Mouse (Mus musculus): ENCODE data around the gene Ntn3. TPM values are rescaled to one million over a fixed set of nuclear protein-coding genes. Genes with fewer than 3 reads are reported as not detected.
A peak's percentile ranks its signal among the peaks of the same experiment; 100 is the strongest.

Gene Ntn3
- polyA plus RNA-seq, 1 experiment from 2014 or later = 5.9 TPM

DNA sequence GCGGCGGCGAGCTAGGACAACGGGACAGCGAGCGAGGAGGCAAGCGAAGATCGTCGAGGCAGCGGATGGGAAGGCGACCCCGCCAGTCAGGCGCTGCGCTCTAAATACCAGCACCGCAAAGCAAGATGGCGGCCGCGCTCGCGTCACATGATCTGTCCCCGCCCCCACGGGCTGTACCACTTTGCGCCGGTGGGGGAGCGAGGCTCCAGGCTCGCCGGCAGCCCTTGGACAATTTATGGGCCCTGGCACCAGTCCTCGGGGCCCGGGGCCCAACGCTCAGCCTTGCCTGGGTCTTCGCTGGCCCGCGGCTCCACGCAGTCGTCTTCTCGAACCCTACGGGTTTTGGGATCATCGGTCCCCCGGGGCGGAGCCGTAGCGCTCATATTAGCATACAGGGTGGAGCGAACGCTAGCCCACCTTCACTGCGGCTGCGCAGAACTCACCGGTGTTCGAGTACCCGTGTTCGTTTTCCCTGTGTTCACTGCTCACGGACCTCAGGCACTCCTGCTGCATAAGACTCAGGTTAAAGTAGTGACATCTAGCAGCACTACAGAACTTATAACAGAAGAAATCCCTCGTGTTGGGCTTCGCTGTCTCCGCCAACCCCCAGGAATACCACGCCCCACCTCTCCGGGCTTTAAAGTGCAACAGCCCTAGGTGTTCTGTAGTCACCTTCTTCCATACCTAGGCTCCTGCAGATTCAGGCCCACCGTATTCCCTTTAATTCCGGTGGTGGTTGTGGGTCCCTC, 39.8 kb downstream of the Ntn3 start, which contains the start of gene Atp6v0c:
Atp6v0c (minus strand) TSS at position 386 of the 749 bp plus-strand sequence.
- H3K36me3 ChIP-seq = peaks cover 27% of the 10 kb centered on the region
- peak within 1 kb of the TSS; percentile 96 for H3K9ac ChIP-seq
- peak; percentile 89 for ATAC-seq (ENCODE audit: low read depth)
- H3K9me3 ChIP-seq = no peaks in the 10 kb centered on the region
- peak within 1 kb of the TSS; percentile 91 for H3K4me2 ChIP-seq
- H3K4me3 ChIP-seq = peak within 1 kb of the TSS; percentile 96
- peaks cover 47% of the 10 kb centered on the region for H3K4me1 ChIP-seq (replicated peaks)
- peak within 1 kb of the TSS; percentile 99 for H3K27ac ChIP-seq (replicated peaks)
- H3K27me3 ChIP-seq = no peaks in the 10 kb centered on the region
- under 1% methylated on average over 58 of the region's 58 CpGs for WGBS

DNA sequence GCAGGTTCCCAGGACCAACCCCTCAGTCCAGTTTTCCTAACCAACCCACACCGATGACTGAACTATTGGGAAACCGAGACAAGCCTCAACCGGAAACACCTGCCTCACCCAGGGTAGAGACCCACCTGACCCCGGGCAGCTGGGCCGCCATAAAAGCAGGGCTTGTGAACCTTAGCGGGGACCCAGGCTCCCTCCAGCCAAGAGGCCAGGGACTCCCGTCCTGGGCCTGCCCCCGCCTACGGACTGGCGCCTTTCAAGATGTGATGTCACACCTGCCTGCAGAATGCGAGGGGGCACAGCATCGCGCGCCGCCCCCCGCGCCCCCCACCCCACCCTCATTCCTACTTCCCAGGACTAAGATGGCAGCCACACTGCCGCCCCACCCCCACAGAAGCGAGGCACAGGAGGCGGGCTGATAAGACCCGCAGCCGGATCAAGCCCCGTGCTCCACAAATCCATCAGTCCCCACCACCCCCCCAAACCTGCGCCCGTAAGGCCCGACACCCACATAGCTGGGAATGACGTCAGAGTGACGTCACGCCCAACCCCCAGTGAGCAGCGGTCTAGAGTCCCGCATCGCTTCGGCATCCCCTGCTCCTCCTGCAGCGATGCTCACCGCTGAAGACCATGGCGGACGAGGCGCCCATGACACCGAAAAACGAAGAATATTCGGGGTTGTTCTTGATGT, 40.6 kb downstream of the Ntn3 start:
- Histone ChIP-seq H3K4me1 (replicated peaks) (peaks cover 47% of the 10 kb centered on the region), H3K36me3 (peaks cover 27% of the 10 kb centered on the region), H3K27ac (replicated peaks) (peak overlapping the region; percentile 99), H3K4me3 (peak overlapping the region; percentile 96), H3K9ac (peak overlapping the region; percentile 96), H3K9me3 (no peaks in the 10 kb centered on the region), H3K4me2 (peak overlapping the region; percentile 91), H3K27me3 (no peaks in the 10 kb centered on the region)
- WGBS = under 1% methylated on average over 40 of the region's 41 CpGs
- peak; percentile 72 for ATAC-seq (ENCODE audit: low read depth)

DNA sequence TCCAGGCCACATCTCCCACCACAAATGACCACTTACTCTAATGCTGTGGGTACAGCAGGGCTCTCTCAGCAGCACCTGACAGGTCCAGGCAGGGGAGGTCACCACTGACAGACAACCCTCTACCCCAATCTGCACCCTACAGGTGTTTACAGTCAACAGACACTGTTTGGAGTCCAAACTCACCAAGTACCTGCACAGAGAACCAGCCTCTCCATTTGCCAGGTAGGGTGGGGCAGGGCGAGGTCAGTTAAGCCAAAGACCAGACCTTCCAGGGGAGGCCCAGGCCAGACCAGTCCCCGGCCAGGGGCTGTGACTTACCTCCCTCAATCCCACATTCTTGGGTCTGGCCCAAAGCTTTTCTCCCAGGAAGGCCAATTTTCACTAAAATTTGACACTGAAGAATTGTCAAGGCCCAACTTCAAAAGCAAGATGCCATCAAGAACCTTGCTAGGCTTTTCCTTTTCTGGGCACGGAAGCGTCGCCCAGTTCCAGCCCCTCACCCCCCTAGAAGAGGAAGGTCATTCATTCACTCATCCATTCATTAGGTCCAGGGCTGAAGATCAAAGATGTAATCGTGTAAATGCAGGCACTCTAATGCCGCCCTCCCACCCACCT, 41.3 kb downstream of the Ntn3 start:
- ATAC-seq (ENCODE audit: low read depth) = no peak
- peak overlapping the region; percentile 96 for H3K4me3 ChIP-seq
- no peaks in the 10 kb centered on the region for H3K9me3 ChIP-seq
- peaks cover 27% of the 10 kb centered on the region for H3K36me3 ChIP-seq
- H3K27me3 ChIP-seq = no peaks in the 10 kb centered on the region
- peak overlapping the region; percentile 96 for H3K9ac ChIP-seq
- WGBS = 57% methylated on average over 7 of the region's 7 CpGs
- peak overlapping the region; percentile 99 for H3K27ac ChIP-seq (replicated peaks)
- H3K4me2 ChIP-seq = peak overlapping the region; percentile 91
- peaks cover 48% of the 10 kb centered on the region for H3K4me1 ChIP-seq (replicated peaks)

DNA sequence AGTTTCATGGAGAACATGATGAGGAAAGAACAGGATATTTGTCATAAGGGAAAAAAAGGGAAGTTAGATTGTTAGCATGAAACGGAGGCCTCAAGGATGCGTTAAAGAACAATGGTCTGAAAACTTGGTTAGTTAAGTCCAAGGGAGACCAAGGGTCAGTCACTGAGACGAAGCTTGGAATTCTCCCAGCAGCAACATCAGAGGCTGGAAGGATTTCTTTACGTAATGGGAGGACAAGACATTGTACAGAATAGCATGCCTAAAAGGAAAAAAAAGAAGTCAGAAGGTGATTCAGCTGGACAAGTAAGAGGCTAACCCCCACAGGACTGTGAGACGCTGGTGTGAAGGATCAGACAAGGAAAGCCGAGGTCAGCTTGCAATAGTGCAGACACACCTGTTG, 42.2 kb downstream of the Ntn3 start:
- Histone ChIP-seq H3K27ac (replicated peaks) (no peak overlapping the region), H3K9ac (peak overlapping the region; percentile 96; the same call in 1 of the 2 replicates), H3K9me3 (no peaks in the 10 kb centered on the region), H3K4me1 (replicated peaks) (peaks cover 57% of the 10 kb centered on the region), H3K4me2 (peak overlapping the region; percentile 91), H3K36me3 (peaks cover 27% of the 10 kb centered on the region), H3K27me3 (no peaks in the 10 kb centered on the region), H3K4me3 (peak overlapping the region; percentile 96)
- no peak for ATAC-seq (ENCODE audit: low read depth)
- WGBS = 90% methylated on average over 6 of the region's 6 CpGs

DNA sequence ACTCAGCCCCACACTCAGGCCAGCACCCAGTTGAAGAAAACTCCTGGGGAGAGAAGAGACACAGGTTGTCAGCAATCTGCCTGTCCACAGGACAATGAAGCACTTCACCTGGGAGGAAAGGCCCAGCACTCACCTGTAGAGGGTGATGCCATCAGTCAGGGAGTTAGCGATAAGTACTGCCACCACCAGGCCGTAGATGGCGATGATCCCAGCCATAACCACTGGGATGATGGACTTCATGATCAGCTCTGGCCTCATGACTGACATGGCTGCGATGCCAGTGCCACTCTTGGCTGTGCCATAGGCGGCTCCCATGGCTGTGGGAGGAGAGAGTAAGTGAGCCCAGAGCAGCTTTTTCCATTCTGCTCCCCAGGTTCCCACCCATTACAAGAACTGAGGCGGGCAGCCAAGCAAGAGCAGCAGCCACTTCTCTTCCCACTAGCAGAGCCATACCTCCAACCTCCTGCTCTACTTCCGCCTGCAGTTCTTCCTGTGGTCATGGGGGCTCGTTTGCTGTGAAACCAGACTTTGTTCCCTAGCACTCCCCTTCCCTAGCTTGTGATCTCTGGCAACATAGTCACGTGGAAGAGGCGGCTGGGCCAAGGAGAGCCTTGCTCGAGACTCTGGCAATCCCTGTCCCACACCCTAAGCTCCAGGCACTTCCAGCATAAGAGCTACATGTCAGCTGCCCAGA, 44.6 kb downstream of the Ntn3 start:
- H3K36me3 ChIP-seq = peaks cover 33% of the 10 kb centered on the region
- peaks cover 50% of the 10 kb centered on the region for H3K4me1 ChIP-seq (replicated peaks)
- no peak overlapping the region for H3K27ac ChIP-seq (replicated peaks)
- WGBS = 84% methylated on average over 11 of the region's 11 CpGs
- H3K4me2 ChIP-seq = no peak overlapping the region
- no peaks in the 10 kb centered on the region for H3K27me3 ChIP-seq
- no peak overlapping the region for H3K4me3 ChIP-seq
- ATAC-seq (ENCODE audit: low read depth) = no peak
- H3K9ac ChIP-seq = no peak overlapping the region
- no peaks in the 10 kb centered on the region for H3K9me3 ChIP-seq

DNA sequence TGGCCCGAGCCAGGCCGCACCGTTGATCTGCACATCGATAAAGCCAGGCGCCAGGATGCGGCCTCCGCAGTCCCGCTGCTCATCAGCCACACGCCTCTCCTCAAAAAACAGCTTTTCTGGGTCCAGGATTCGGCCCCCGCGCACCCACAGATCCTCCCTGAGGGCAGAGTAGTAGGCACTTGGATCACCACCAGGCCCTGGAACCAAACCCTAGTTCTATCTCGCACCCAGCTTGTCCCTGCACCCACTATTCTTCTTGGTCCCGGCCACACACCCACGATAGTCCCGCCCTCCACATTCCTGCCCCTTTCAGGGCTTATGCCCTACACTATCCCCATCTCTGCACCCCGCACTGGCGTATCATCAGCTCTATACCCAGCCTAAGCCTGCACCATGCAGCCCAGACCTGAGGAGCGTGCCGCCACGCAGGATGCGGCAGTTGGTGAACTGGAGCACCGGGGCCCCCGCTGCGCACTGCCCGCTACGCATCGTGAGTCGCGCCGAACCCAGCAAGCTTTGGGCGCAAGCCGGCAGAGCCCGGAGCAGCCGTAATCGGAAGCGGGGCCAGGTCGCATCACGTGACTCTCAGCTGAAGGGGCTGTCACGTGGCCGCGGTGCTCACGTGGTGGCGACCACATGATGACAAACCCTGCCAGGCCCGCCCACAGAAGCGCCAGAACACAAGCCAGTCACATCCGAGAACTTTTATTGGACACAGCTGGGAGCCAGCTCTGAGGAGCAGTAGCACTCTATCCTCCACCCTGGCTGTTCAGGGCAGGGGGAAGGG, 46.0 kb downstream of the Ntn3 start, which contains the start of gene Amdhd2:
Amdhd2 (minus strand) TSS at position 591 of the 787 bp plus-strand sequence.
- WGBS = under 1% methylated on average over 47 of the region's 47 CpGs

DNA sequence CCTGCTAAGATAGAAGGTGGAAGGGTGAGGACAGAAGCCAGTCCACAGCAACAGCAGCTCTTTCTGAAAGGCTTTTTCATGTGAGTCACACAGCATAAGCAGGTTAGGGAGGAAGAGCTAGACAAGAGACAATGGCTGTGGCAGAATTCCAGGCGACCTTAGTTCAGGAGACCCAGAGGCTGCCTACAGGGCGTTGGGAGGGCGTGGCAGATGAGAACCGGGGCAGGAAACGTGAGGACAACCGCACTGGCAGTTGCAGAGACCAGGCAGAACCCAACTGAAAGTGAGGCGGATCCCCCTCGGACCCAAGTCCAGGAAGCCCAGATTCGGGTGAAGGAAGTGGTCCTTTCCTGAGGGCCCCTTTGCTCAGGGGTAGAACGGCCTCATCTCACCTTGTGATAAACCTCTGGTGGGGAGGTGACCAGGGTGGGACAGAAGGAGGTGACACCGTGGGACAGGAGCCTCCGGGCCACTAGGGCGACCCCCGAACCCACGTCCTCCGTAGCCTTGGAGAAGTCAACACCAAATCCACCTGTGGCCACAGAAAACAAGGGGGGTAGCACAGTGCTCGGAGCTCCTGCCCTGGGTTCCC, 46.7 kb downstream of the Ntn3 start:
- peak overlapping the region; percentile 89 for H3K27ac ChIP-seq (replicated peaks)
- H3K4me3 ChIP-seq = peak overlapping the region; percentile 82
- H3K4me1 ChIP-seq (replicated peaks) = peaks cover 41% of the 10 kb centered on the region
- H3K9ac ChIP-seq = peak overlapping the region; percentile 92
- H3K9me3 ChIP-seq = no peaks in the 10 kb centered on the region
- no peaks in the 10 kb centered on the region for H3K27me3 ChIP-seq
- peak; percentile 37 for ATAC-seq (ENCODE audit: low read depth)
- H3K4me2 ChIP-seq = peak overlapping the region; percentile 98
- peaks cover 40% of the 10 kb centered on the region for H3K36me3 ChIP-seq
- 27% methylated on average over 17 of the region's 17 CpGs for WGBS

More for the DNA sequence above, 46.0 kb downstream of the Ntn3 start, which contains the start of gene Amdhd2:
- Histone ChIP-seq H3K4me3 (peak within 1 kb of the TSS; percentile 82), H3K27me3 (no peaks in the 10 kb centered on the region), H3K36me3 (peaks cover 35% of the 10 kb centered on the region), H3K9ac (peak within 1 kb of the TSS; percentile 92), H3K4me1 (replicated peaks) (peaks cover 48% of the 10 kb centered on the region), H3K27ac (replicated peaks) (peak within 1 kb of the TSS; percentile 89), H3K4me2 (peak within 1 kb of the TSS; percentile 98), H3K9me3 (no peaks in the 10 kb centered on the region)
- ATAC-seq (ENCODE audit: low read depth) = peak; percentile 91

DNA sequence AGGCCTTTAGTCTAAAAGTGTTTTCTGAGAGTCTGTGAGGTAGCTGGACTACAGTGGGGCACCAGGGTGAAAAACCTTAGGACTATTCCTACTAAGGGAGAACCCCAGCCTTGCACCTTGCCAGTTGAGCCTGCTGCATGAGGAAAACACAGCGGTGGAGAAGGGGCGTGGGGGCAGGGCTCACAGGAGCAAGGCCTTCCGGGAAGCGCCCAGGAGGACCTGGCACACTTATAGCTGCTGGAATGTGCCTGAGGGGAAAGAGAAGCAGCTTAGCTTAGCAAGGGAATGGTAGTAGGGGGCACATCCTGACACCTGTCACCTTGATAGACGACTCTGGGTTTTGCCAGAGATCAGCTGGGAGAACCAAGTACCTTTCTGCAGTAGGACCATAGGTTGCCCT, 47.9 kb downstream of the Ntn3 start:
- Histone ChIP-seq H3K4me2 (no peak overlapping the region), H3K27ac (replicated peaks) (no peak overlapping the region), H3K9ac (no peak overlapping the region), H3K36me3 (peaks cover 40% of the 10 kb centered on the region), H3K4me1 (replicated peaks) (peaks cover 29% of the 10 kb centered on the region), H3K27me3 (no peaks in the 10 kb centered on the region), H3K9me3 (no peaks in the 10 kb centered on the region), H3K4me3 (no peak overlapping the region)
- WGBS = 79% methylated on average over 5 of the region's 5 CpGs
- no peak for ATAC-seq (ENCODE audit: low read depth)

DNA sequence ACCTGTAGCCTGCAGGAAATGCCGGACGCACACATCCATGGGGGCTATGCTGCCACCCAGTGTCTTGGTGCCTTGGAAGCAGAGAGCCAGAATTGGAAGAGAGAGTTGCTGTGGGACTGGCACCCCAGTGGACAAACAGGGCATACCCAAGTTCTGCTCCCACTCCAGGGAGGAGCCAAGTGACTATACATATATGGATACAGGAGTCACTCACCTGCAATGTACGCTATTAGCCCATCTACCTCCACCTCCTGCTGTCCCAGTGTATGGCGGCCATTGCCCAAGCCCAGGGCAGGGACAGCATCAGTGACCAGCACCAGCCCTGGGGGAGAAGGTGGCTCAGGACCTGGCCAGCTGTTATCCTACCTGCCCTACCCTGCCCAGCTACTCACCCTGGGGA, 51.8 kb downstream of the Ntn3 start:
- Histone ChIP-seq H3K36me3 (peaks cover 37% of the 10 kb centered on the region), H3K27ac (replicated peaks) (no peak overlapping the region), H3K9ac (no peak overlapping the region), H3K9me3 (no peaks in the 10 kb centered on the region), H3K27me3 (no peaks in the 10 kb centered on the region), H3K4me3 (no peak overlapping the region), H3K4me1 (replicated peaks) (peaks cover 7% of the 10 kb centered on the region), H3K4me2 (no peak overlapping the region)
- ATAC-seq (ENCODE audit: low read depth) = no peak
- 95% methylated on average over 4 of the region's 4 CpGs for WGBS

DNA sequence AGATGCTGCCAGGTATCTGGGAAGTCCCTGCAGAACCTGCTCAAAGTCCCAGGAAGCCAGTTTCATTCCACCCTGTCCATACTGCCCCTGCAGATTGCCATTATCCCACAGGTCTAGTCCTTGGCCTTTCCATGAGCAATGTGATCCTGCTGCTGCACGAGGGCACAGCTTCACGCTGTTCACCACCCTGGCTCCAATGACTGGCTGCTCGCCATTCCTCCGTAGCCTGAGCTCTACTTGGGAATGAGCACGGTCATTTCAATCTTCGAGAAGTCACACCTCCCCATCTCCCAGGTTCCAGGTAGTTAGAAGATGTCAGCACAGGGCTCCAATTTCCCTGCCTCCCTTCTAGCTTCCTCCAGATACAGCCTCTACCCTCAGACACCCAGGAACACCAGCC, 52.2 kb downstream of the Ntn3 start:
- Histone ChIP-seq H3K9me3 (no peaks in the 10 kb centered on the region), H3K4me2 (no peak overlapping the region), H3K27me3 (no peaks in the 10 kb centered on the region), H3K36me3 (peaks cover 37% of the 10 kb centered on the region), H3K9ac (no peak overlapping the region), H3K27ac (replicated peaks) (no peak overlapping the region), H3K4me1 (replicated peaks) (peaks cover 7% of the 10 kb centered on the region), H3K4me3 (no peak overlapping the region)
- ATAC-seq (ENCODE audit: low read depth) = no peak
- WGBS = 92% methylated on average over 6 of the region's 6 CpGs

DNA sequence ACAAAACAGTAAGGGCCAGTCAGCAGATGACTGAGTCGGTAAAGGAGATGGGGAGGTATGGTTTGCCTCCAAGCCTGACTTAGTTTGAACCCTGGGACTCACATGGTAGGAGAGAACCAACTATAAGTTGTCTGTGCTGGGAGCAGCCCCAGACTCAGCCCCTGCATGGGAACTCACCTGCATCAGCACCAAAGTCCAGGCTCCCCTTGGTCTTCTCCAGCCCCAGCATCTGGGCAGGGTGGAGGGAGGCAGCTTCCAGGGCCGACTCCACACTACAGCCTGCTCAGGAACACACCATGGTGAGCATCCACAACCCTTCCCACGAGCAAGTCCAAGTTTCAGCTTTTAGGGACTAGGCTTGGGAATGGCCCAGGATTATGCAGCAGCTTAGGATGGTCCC, 52.9 kb downstream of the Ntn3 start:
- H3K4me1 ChIP-seq (replicated peaks) = peaks cover 9% of the 10 kb centered on the region
- 87% methylated on average over 3 of the region's 3 CpGs for WGBS

More for the DNA sequence above, 52.9 kb downstream of the Ntn3 start:
- no peaks in the 10 kb centered on the region for H3K27me3 ChIP-seq
- H3K27ac ChIP-seq (replicated peaks) = no peak overlapping the region
- no peak overlapping the region for H3K4me2 ChIP-seq
- H3K9ac ChIP-seq = no peak overlapping the region
- ATAC-seq (ENCODE audit: low read depth) = no peak
- H3K36me3 ChIP-seq = peaks cover 37% of the 10 kb centered on the region
- no peak overlapping the region for H3K4me3 ChIP-seq
- no peaks in the 10 kb centered on the region for H3K9me3 ChIP-seq

Data from neural tube, embryonic 13.5 days (tissue).